Mouse (Mus musculus) retina, embryonic 14.5 days (tissue): Measurements from ENCODE around the gene Tmem88.
"Not testable (repeated sequence)": the region's sequence is repeated elsewhere in the genome, so short reads cannot be mapped to it uniquely, and the experiment has no call there.

ENCODE experiments used
- DNase-seq: peaks from one replicate; pipeline ENCODE4 v3.0.0-alpha.2; 2015; ENCODE audit warnings: low spot score

Gene Tmem88

GRCm38 (mm10) chr11:69403691-69404594, 5.9 kb upstream of the Tmem88 start:
- DNase-seq: no peak

GRCm38 (mm10) chr11:69401987-69402386, 4.0 kb upstream of the Tmem88 start:
- DNase-seq: no peak

GRCm38 (mm10) chr11:69401210-69401637, 3.2 kb upstream of the Tmem88 start:
- DNase-seq: peak; percentile 95

GRCm38 (mm10) chr11:69400083-69400850, 2.2 kb upstream of the Tmem88 start:
- DNase-seq: no peak

GRCm38 (mm10) chr11:69399201-69400082, 1.4 kb upstream of the Tmem88 start:
- DNase-seq: peak; percentile 27

DNA sequence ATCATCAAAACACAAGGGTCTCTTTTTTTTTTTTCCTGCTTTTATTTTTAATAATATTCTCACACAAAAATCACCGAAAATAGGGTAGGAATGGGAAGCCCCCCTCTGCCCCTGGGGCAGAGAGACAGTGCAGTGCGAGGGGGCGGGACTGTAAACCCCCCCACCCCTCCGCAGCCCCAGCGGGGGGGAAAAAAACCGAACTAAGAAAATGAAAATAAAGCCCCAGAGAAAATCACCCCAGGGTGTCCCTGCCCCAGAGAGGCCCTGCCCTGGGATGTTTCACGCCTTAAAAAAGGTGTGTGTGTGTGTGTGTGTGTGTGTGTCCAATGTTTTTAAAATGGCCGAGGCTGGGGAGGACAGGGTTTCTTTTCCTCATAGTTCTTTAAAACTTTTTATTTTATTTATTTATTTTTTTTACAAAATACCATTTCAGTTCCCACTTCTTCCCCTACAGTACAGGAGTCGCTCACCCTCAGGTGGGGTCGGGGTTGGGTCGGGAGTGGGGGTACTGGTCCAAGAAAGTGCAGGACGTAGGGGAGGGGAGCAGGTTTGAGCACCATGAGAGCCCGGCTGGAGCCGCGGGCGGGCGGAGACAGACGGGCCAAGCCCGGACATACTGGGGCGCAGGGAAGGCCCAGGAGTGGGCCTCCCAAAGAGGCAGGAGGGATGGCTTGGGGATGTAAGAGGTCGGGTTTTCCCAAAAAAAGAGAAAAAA, 609 bp upstream of the Tmem88 start:
- peak; percentile 15 for DNase-seq

GRCm38 (mm10) chr11:69397581-69398057, 415 bp downstream of the Tmem88 start:
- DNase-seq: peak; percentile 41

DNA sequence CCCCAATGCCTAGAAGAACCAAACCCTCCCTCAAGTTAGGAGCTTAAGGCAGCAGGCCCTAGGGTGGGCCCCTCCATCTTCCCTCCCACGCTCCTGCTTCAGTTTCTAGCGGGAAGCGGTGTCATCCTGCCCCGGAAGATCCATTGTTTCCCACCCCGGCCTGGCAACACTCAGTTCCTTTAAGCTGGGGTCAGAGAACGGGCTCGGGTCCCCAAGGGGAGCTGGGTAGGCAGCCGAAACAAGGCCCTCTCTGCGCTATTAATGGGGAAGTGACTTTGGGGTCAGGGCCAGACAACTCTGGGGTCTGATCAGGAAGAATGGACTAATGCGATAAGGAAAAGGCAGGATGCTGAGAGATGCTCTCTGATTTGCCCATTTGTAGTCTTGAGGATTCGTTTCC, 1.3 kb downstream of the Tmem88 start:
- DNase-seq: peak; percentile 20

DNA sequence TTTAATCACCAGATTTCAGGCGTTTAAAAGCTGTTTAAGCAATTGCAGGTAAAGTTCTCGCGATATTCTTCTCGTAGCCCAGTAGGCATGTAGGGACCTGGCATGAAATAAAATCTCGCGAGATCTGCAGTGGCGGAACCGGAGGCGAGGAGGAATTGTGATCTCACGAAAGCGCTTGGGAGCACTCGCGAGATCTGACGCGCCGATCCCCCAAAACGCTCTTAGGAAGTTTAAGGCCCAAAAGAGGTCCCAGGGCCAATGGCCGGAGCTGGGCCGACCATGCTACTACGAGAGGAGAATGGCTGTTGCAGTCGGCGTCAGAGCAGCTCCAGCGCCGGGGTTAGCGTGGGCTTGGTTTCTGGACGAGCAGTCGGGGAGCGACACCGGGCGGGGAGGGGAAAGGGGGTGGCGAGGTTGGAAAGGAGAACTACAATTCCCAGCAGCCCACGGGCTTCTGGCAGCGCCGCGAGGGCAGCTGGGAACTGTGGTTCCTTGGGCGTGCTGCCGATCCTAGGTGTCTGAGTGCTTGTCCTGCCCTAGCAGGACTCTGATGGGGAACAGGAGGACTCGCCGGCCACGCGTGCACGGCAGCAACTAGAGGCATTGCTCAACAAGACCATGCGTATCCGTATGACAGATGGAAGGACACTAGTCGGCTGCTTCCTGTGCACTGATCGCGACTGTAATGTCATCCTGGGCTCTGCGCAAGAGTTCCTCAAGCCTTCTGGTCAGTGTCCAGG, 2.2 kb downstream of the Tmem88 start:
- peak; percentile 100 for DNase-seq

DNA sequence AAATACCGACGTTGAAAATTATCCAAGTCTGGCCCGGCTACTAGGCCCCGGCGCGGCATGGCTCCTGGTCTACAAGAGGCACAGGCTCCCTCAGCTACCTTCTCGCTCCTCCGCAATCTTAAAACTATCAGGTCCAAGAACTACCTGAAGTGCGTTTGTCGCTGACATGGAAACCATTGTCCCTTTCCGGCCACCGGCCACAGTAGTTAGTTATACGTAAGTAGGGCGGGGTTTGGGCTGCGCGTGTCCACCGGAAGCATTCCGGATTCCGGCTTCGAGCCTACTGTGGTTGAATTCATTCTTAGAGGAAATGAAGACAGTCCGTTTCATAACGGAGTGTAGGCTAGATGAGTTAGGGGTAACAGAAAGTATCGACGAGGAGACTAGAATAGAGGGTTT, 2.8 kb downstream of the Tmem88 start, which contains the start of the genes Naa38 and Cyb5d1:
TSS of gene Naa38 (plus strand) at position 253 of the 399 bp plus-strand sequence.
TSS of gene Cyb5d1 (minus strand) at position 397 of the 399 bp plus-strand sequence.
- DNase-seq: peak; percentile 91

- not testable (repeated sequence) for DNase-seq
Observed at GRCm38 (mm10) chr11:69394591-69395167, 3.4 kb downstream of the Tmem88 start.

DNA sequence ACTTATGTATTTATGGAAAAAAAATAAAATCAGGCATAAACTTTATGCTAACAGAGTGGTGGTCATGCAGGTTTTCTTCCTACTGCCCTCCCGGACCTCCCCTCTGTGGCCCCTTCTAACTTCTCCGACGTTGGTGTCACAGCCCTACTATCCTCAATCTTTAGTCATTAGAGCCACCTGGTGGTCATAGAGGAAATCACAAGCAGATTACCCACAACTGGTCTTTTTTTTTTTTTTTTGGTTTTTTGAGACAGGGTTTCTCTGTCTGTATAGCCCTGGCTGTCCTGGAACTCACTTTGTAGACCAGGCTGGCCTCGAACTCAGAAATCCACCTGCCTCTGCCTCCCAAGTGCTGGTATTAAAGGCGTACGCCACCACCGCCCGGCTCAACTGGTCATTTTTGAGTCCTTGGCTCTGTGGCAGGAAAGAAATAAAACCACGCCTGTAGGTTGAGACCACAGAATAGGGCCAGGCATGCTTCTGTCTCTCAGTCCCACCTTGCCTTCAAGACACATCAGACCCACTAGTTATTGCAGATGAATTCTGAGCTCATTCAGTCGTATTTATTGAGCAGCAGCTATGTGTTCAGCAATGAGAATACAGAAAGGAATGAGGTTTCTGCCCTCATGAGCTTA, 7.5 kb downstream of the Tmem88 start:
- DNase-seq: peak; percentile 92

- DNase-seq: no peak
Observed at GRCm38 (mm10) chr11:69389531-69390399, 8.3 kb downstream of the Tmem88 start.

DNA sequence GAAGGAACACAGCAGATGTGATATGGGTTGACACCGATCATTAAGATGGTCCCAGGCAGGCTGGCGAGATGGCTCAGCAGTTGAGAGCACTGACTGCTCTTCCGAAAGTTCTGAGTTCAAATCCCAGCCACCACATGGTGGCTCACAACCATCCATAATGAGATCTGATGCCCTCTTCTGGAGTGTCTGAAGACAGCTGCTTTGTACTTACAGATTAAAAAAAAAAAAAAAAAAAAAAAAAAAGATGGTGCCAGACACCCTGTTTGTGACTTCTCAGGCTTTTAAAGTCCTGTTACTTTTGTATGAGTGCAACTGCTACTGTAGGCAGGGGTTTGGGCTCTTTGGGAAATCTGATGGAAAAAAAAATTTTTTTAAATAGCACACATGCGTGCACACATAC, 9.4 kb downstream of the Tmem88 start:
- no peak for DNase-seq

- no peak for DNase-seq
Observed at GRCm38 (mm10) chr11:69386758-69387157, 11.3 kb downstream of the Tmem88 start.

DNA sequence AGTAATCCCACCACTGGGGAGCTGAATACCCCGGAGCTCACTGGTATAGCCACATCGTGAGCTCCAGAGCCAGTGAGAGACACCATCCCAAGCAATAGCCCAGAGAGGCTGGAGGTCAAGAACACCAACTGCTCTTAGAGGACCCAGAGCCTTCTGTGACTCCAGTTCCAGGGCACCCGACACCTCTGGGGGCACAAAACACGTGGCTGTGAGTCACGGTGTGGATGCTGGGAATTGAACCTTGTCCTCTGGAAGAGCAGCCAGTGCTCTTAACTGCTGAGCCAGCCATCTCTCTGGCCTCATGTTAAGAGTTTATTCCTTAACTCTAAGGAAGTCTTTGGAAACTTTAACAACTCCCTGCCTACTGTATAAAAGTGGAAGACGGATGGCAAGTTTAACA, 13.1 kb downstream of the Tmem88 start:
- no peak for DNase-seq

GRCm38 (mm10) chr11:69382478-69383105, 15.4 kb downstream of the Tmem88 start:
- no peak for DNase-seq

- no peak for DNase-seq
Observed at GRCm38 (mm10) chr11:69381356-69381755, 16.7 kb downstream of the Tmem88 start.
